Mouse (Mus musculus) lung, postnatal 0 days (tissue): ENCODE data around the gene Tmem39b. TPM values are rescaled to one million over a fixed set of nuclear protein-coding genes. Genes with fewer than 3 reads are reported as not detected.

Source experiments
- ATAC-seq: fragments of 200-750 bp; cut with Nextera tagmentation; 2 replicates; pipeline ENCODE4 v1.8.0; 2017; ENCODE audit warnings: moderate library complexity
- DNase-seq: peaks from one replicate; pipeline ENCODE4 v3.0.0-alpha.2; 2016; ENCODE audit warnings: low spot score
- H3K27ac ChIP-seq: fragments of 300-500 bp; sonication (generic); 2 replicates; pipeline ENCODE4 v1.5.1; 2014; ENCODE audit warnings: antibody characterized with exemption, mild to moderate bottlenecking, low read length, mixed read lengths
- H3K27me3 ChIP-seq: fragments of 300-500 bp; sonication (generic); replicated peaks from 2 replicates; pipeline ENCODE4 v1.6.1; 2014; ENCODE audit warnings: low read length, mixed read lengths; ENCODE audit not compliant: insufficient read depth
- H3K36me3 ChIP-seq: fragments of 300-500 bp; sonication (generic); 2 replicates; pipeline ENCODE4 v1.6.1; 2014; ENCODE audit warnings: low read length, mixed read lengths; ENCODE audit not compliant: insufficient read depth
- H3K4me1 ChIP-seq: fragments of 300-500 bp; sonication (generic); 2 replicates; pipeline ENCODE4 v1.6.1; 2014; ENCODE audit warnings: antibody characterized with exemption, low read depth, low read length, mixed read lengths; ENCODE audit not compliant: insufficient read depth
- H3K4me2 ChIP-seq: fragments of 300-500 bp; sonication (generic); replicated peaks from 2 replicates; pipeline ENCODE4 v1.6.1; 2014; ENCODE audit warnings: low read depth, mild to moderate bottlenecking, low read length, moderate library complexity, mixed read lengths
- H3K4me3 ChIP-seq: fragments of 300-500 bp; sonication (generic); 2 replicates; pipeline ENCODE4 v1.5.1; 2014; ENCODE audit warnings: low read depth, low read length
- H3K9ac ChIP-seq: fragments of 300-500 bp; sonication (generic); replicated peaks from 2 replicates; pipeline ENCODE4 v1.6.1; 2014; ENCODE audit warnings: low read depth, mild to moderate bottlenecking
- H3K9me3 ChIP-seq: fragments of 300-500 bp; sonication (generic); 2 replicates; pipeline ENCODE4 v1.6.1; 2016; ENCODE audit warnings: low read length, mixed read lengths
- CTCF ChIP-seq: IDR thresholded peaks from 2 replicates; pipeline ENCODE4 v1.5.1; 2016; ENCODE audit warnings: antibody characterized with exemption, mild to moderate bottlenecking
- EP300 ChIP-seq: IDR thresholded peaks from 2 replicates; pipeline ENCODE4 v1.6.1; 2016; ENCODE audit warnings: antibody characterized with exemption, mild to moderate bottlenecking, control low read depth
- WGBS: fragments of 180-500 bp; shearing (Covaris S2); extraction: QIAGEN DNeasy Blood & Tissue Kit; methylation state at CpG from one replicate; pipeline ENCODE4 v1.1.7; 2014; 5-methylcytosine and 5-hydroxymethylcytosine counted together
- microRNA-seq: library from miRNA; unstranded; fragments of <30 nt; microRNA quantifications from one replicate; pipeline ENCODE4, GENCODE M21; 2016
- polyA plus RNA-seq: library from polyadenylated mRNA; unstranded; fragments of >200 nt; fragmentation: Nextera tagmentation; extraction: Ambion mirVana; gene quantifications from 2 replicates; pipeline ENCODE4 v1.2.1, GENCODE M21; 2015

Gene Tmem39b
- polyA plus RNA-seq, 1 experiment from 2014 or later = 5.5 TPM

DNA sequence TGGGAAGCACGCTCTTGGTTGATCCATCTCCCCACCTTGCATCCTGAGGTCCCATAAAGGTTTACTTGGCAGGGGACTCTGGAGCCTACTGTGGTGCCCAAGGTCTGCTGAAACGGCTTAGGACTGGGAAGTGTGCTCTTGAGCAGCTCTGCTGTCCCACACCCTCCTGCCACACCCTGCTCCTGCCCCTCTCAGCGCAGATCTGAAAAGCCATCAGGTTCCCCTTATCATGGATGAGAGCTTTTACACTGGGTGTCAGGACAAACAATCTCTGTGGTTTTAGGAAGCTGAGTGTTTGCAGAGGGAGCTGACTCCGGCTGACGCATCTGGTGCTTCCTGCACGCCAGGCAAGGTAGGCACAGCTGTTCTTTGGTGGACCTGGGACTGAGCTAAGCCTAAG is 62.8 kb downstream of the Tmem39b start:
- peak; percentile 58 for ATAC-seq
- TF ChIP-seq CTCF (no peak), EP300 (no peak)
- no peak overlapping the region for H3K27ac ChIP-seq
- peaks cover 21% of the 10 kb centered on the region for H3K36me3 ChIP-seq
- H3K4me2 ChIP-seq = no peak overlapping the region
- 67% methylated on average over 6 of the region's 6 CpGs for WGBS
- DNase-seq = no peak
- H3K9me3 ChIP-seq = no peaks in the 10 kb centered on the region
- no peak overlapping the region for H3K9ac ChIP-seq
- no peak overlapping the region for H3K4me3 ChIP-seq
- H3K4me1 ChIP-seq = peaks cover 4% of the 10 kb centered on the region
- no peaks in the 10 kb centered on the region for H3K27me3 ChIP-seq

- WGBS = 80% methylated on average over 12 of the region's 12 CpGs
- no peak for ATAC-seq
These were observed 64.8 kb downstream of the Tmem39b start for GRCm38 (mm10) chr4:129631867-129632266.

DNA sequence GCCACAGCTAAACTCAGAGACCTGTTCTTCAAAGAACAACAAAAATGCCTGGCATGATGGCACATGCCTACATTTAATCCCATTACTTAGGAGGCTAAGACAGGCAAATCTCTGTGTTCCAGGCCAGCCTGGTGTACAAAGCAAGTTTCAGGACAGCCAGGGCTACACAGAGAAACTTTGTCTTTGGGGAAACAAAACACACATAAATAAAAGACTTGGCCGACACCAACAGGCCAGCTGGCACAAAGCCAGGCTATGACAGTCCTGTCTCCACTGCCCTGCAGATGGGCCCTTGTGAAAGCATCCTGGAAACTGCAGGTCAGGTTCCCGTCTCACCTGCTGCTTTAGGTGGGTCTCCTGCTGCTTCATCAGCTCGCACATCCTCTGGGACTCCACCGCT is 65.7 kb downstream of the Tmem39b start:
- Histone ChIP-seq H3K27ac (no peak overlapping the region), H3K9me3 (no peaks in the 10 kb centered on the region), H3K9ac (no peak overlapping the region), H3K4me1 (0 out of 2 replicates have a peak, but pooled peaks cover 3% of the 10 kb centered on the region), H3K27me3 (no peaks in the 10 kb centered on the region), H3K36me3 (peaks cover 31% of the 10 kb centered on the region), H3K4me2 (no peak overlapping the region), H3K4me3 (no peak overlapping the region)
- DNase-seq (no peak), ATAC-seq (no peak)
- TF ChIP-seq CTCF = no peak
- no peak for TF ChIP-seq EP300
- 76% methylated on average over 4 of the region's 4 CpGs for WGBS

More at GRCm38 (mm10) chr4:129631867-129632266, 64.8 kb downstream of the Tmem39b start:
- Histone ChIP-seq H3K36me3 (peaks cover 31% of the 10 kb centered on the region), H3K9me3 (no peaks in the 10 kb centered on the region), H3K4me3 (no peak overlapping the region), H3K27me3 (no peaks in the 10 kb centered on the region), H3K4me1 (0 out of 2 replicates have a peak, but pooled peaks cover 3% of the 10 kb centered on the region), H3K27ac (no peak overlapping the region), H3K9ac (no peak overlapping the region), H3K4me2 (no peak overlapping the region)
- DNase-seq = no peak
- TF ChIP-seq EP300 (no peak), CTCF (no peak)

Small RNA genes within 50 kb of the gene (microRNA-seq; reads per million reads assigned to microRNA genes)
- not detected for gene Mir7016

Other genes with a start within 250 kb of the Tmem39b start
- gene Bsdc1, start 235.3 kb downstream of the Tmem39b start, polyA plus RNA-seq = 29.0 TPM in 2 replicates
- 0.11 and 0.12 TPM in 2 replicates for gene Tssk3, start 205.8 kb downstream of the Tmem39b start, polyA plus RNA-seq
- gene Fam229a, start 205.6 kb downstream of the Tmem39b start, polyA plus RNA-seq = 0.89 and 2.5 TPM in 2 replicates
- 175 and 224 TPM in 2 replicates for gene Marcksl1, start 183.3 kb downstream of the Tmem39b start, polyA plus RNA-seq
- 101 and 110 TPM in 2 replicates for gene Hdac1, start 154.1 kb downstream of the Tmem39b start, polyA plus RNA-seq
- gene Lck, start 123.2 kb downstream of the Tmem39b start, polyA plus RNA-seq = 2.5 TPM in 2 replicates
- gene Fam167b, start 118.3 kb downstream of the Tmem39b start, polyA plus RNA-seq = 3.2 and 4.5 TPM in 2 replicates
- gene Eif3i, start 96.2 kb downstream of the Tmem39b start, polyA plus RNA-seq = 140 and 161 TPM in 2 replicates
- 186 and 192 TPM in 2 replicates for gene Tmem234, start 96.2 kb downstream of the Tmem39b start, polyA plus RNA-seq
- gene Dcdc2b, start 82.6 kb downstream of the Tmem39b start, polyA plus RNA-seq = 16.1 and 20.1 TPM in 2 replicates
- gene Iqcc, start 77.7 kb downstream of the Tmem39b start, polyA plus RNA-seq = 26.6 and 27.8 TPM in 2 replicates
- 76.3 and 82.4 TPM in 2 replicates for gene Ccdc28b, start 72.9 kb downstream of the Tmem39b start, polyA plus RNA-seq
- gene Txlna, start 55.8 kb downstream of the Tmem39b start, polyA plus RNA-seq = 37.6 and 38.9 TPM in 2 replicates
- 5.9 and 6.6 TPM in 2 replicates for gene Kpna6, start 24.1 kb downstream of the Tmem39b start, polyA plus RNA-seq
- gene Khdrbs1, start 45.5 kb upstream of the Tmem39b start, polyA plus RNA-seq = 42.9 and 48.9 TPM in 2 replicates
- 318 and 349 TPM in 2 replicates for gene Ptp4a2, start 114.4 kb upstream of the Tmem39b start, polyA plus RNA-seq
- gene Spocd1, start 232.4 kb upstream of the Tmem39b start, polyA plus RNA-seq = not detected in 2 replicates